Mouse (Mus musculus) forebrain, postnatal 0 days (tissue): ENCODE measurements around the gene Rasal1. TPM values are rescaled to one million over a fixed set of nuclear protein-coding genes. Genes with fewer than 3 reads are reported as not detected.

Source experiments
- ATAC-seq: fragments of 200-750 bp; cut with Nextera tagmentation; 2 replicates; pipeline ENCODE4 v1.8.0; 2017; ENCODE audit warnings: mild to moderate bottlenecking, moderate library complexity
- DNase-seq: peaks from one replicate; pipeline ENCODE4 v3.0.0-alpha.2; 2015
- H3K27ac ChIP-seq: fragments of 300-500 bp; sonication (generic); 2 replicates; pipeline ENCODE4 v1.5.1; 2014; ENCODE audit warnings: low read depth, mild to moderate bottlenecking, antibody characterized with exemption, low read length, moderate library complexity, mixed read lengths
- H3K27me3 ChIP-seq: fragments of 300-500 bp; sonication (generic); 2 replicates; pipeline ENCODE4 v1.6.1; 2014; ENCODE audit warnings: mild to moderate bottlenecking, low read length, mixed read lengths; ENCODE audit not compliant: insufficient read depth
- H3K36me3 ChIP-seq: fragments of 300-500 bp; sonication (generic); 2 replicates; pipeline ENCODE4 v1.6.1; 2014; ENCODE audit warnings: mild to moderate bottlenecking, moderate library complexity; ENCODE audit not compliant: insufficient read depth
- H3K4me1 ChIP-seq: fragments of 300-500 bp; sonication (generic); 2 replicates; pipeline ENCODE4 v1.6.1; 2014; ENCODE audit warnings: antibody characterized with exemption; ENCODE audit not compliant: insufficient read depth
- H3K4me2 ChIP-seq: fragments of 300-500 bp; sonication (generic); 2 replicates; pipeline ENCODE4 v1.6.1; 2014; ENCODE audit warnings: low read depth, mild to moderate bottlenecking, moderate library complexity
- H3K4me3 ChIP-seq: fragments of 300-500 bp; sonication (generic); 2 replicates; pipeline ENCODE4 v1.5.1; 2014; ENCODE audit warnings: low read depth, low read length, mixed read lengths
- H3K9ac ChIP-seq: fragments of 300-500 bp; sonication (generic); 2 replicates; pipeline ENCODE4 v1.6.1; 2014; ENCODE audit warnings: mild to moderate bottlenecking
- H3K9me3 ChIP-seq: fragments of 300-500 bp; sonication (generic); 2 replicates; pipeline ENCODE4 v1.6.1; 2016; ENCODE audit warnings: low read length
- CTCF ChIP-seq: sonication (generic); IDR thresholded peaks from 2 replicates; pipeline ENCODE4 v1.5.1; 2016; ENCODE audit warnings: antibody characterized with exemption, control low read depth, low read depth
- WGBS: fragments of 180-500 bp; shearing (Covaris S2); extraction: QIAGEN DNeasy Blood & Tissue Kit; methylation state at CpG from one replicate; pipeline ENCODE4 v1.1.7; 2014; 5-methylcytosine and 5-hydroxymethylcytosine counted together
- polyA plus RNA-seq: library from polyadenylated mRNA; unstranded; fragments of >200 nt; fragmentation: Nextera tagmentation; extraction: Ambion mirVana; gene quantifications from 2 replicates; pipeline ENCODE4 v1.2.1, GENCODE M21; 2015
- total RNA-seq: library from RNA; depleted of rRNA; stranded (reverse); fragments of >200 nt; gene quantifications from 2 replicates; pipeline ENCODE4 v1.2.3, GENCODE M21; 2014

Rasal1 gene
- total and polyA plus RNA-seq, 2 experiments from 2014 or later = 20.0 to 36.8 TPM

DNA sequence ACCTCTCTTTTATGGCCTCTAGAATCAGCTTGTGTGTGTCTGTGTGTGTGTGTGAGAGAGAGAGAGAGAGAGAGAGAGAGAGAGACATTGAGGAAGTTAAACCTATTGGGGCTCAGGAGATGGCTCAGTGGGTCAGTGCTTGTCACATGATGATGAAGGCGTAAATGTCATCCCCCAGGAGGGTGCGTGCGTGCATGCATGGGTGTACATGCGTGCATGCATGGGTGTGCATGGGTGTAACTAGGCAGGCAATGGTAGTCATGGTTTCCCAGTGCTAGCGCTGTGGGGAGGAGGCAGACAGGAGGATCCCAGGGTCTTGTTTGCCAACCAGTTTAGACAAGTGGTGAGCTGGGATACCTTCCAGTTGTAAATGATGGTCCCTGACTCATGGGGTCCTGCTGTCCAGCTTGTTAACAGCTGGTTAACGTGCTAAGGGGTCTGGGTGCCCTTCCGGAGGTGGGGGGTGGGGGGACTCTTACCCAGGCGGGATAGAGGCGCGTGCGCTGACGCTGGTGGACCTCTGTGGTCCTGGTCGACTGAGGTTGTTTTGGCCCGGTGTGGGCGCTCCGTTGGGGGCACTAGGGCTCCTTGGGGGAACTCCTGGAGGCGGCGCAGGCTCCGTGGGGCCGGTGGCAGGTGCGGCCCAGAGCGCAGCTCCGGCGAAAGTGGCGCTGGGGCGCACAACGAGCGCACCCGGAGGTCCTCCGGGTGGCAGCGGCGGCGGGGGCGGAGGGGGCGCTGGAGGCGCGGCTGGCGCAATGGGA lies 45.5 kb downstream of the Rasal1 start:
- Histone ChIP-seq H3K4me3 (no peak overlapping the region), H3K27ac (no peak overlapping the region), H3K27me3 (no peaks in the 10 kb centered on the region; the same call in 1 of the 2 replicates), H3K9ac (no peak overlapping the region), H3K9me3 (no peaks in the 10 kb centered on the region), H3K36me3 (peaks cover 38% of the 10 kb centered on the region), H3K4me1 (no peaks in the 10 kb centered on the region), H3K4me2 (no peak overlapping the region)
- no peak for DNase-seq
- no peak for TF ChIP-seq CTCF
- ATAC-seq = no peak
- 18% methylated on average over 38 of the region's 38 CpGs for WGBS

- H3K27ac ChIP-seq = no peak overlapping the region
- 10% methylated on average over 41 of the region's 41 CpGs for WGBS
- H3K9ac ChIP-seq = no peak overlapping the region
- H3K36me3 ChIP-seq = peaks cover 38% of the 10 kb centered on the region
- H3K4me1 ChIP-seq = no peaks in the 10 kb centered on the region
- TF ChIP-seq CTCF = no peak
- H3K9me3 ChIP-seq = no peaks in the 10 kb centered on the region
- ATAC-seq (no peak), DNase-seq (peak; percentile 33)
- H3K4me3 ChIP-seq = no peak overlapping the region
- H3K27me3 ChIP-seq = no peaks in the 10 kb centered on the region; the same call in 1 of the 2 replicates
- H3K4me2 ChIP-seq = no peak overlapping the region
These were observed 46.1 kb downstream of the Rasal1 start for GRCm38 (mm10) chr5:120694695-120695074.

- Histone ChIP-seq H3K9me3 (no peaks in the 10 kb centered on the region), H3K27me3 (no peaks in the 10 kb centered on the region; the same call in 1 of the 2 replicates), H3K36me3 (peaks cover 39% of the 10 kb centered on the region), H3K4me1 (no peaks in the 10 kb centered on the region), H3K9ac (no peak overlapping the region), H3K4me2 (no peak overlapping the region), H3K27ac (no peak overlapping the region), H3K4me3 (no peak overlapping the region)
- TF ChIP-seq CTCF = no peak
- ATAC-seq (no peak), DNase-seq (peak; percentile 59)
- 73% methylated on average over 16 of the region's 16 CpGs for WGBS
These were observed 47.6 kb downstream of the Rasal1 start for GRCm38 (mm10) chr5:120696057-120696743.

- 61% methylated on average over 4 of the region's 4 CpGs for WGBS
- TF ChIP-seq CTCF = no peak
- no peak overlapping the region for H3K4me3 ChIP-seq
These were observed 48.3 kb downstream of the Rasal1 start for GRCm38 (mm10) chr5:120696865-120697264.

GRCm38 (mm10) chr5:120698181-120698580 lies 49.6 kb downstream of the Rasal1 start:
- Histone ChIP-seq H3K9me3 (no peaks in the 10 kb centered on the region), H3K4me1 (no peaks in the 10 kb centered on the region), H3K9ac (no peak overlapping the region), H3K36me3 (peaks cover 23% of the 10 kb centered on the region), H3K4me2 (no peak overlapping the region), H3K4me3 (no peak overlapping the region), H3K27ac (no peak overlapping the region; the same call in 1 of the 2 replicates), H3K27me3 (no peaks in the 10 kb centered on the region; the same call in 1 of the 2 replicates)
- no peak for ATAC-seq
- DNase-seq = no peak
- TF ChIP-seq CTCF = no peak
- 62% methylated on average over 3 of the region's 3 CpGs for WGBS

More at GRCm38 (mm10) chr5:120696865-120697264, 48.3 kb downstream of the Rasal1 start:
- peaks cover 33% of the 10 kb centered on the region for H3K36me3 ChIP-seq
- no peaks in the 10 kb centered on the region for H3K4me1 ChIP-seq
- no peaks in the 10 kb centered on the region; the same call in 1 of the 2 replicates for H3K27me3 ChIP-seq
- no peak overlapping the region for H3K27ac ChIP-seq
- no peak for ATAC-seq
- no peak overlapping the region for H3K4me2 ChIP-seq
- H3K9me3 ChIP-seq = no peaks in the 10 kb centered on the region
- H3K9ac ChIP-seq = no peak overlapping the region
- DNase-seq = no peak

GRCm38 (mm10) chr5:120698801-120699391 lies 50.3 kb downstream of the Rasal1 start:
- no peak overlapping the region for H3K4me3 ChIP-seq
- H3K27me3 ChIP-seq = no peaks in the 10 kb centered on the region; the same call in 1 of the 2 replicates
- TF ChIP-seq CTCF = no peak
- ATAC-seq (peak; percentile 63), DNase-seq (peak; percentile 33)
- no peaks in the 10 kb centered on the region for H3K4me1 ChIP-seq
- no peak overlapping the region for H3K4me2 ChIP-seq
- peaks cover 18% of the 10 kb centered on the region for H3K36me3 ChIP-seq
- peak overlapping the region; percentile 36; the same call in 1 of the 2 replicates for H3K27ac ChIP-seq
- H3K9ac ChIP-seq = no peak overlapping the region
- WGBS = 23% methylated on average over 16 of the region's 16 CpGs
- H3K9me3 ChIP-seq = no peaks in the 10 kb centered on the region
